Mouse (Mus musculus) induced T-regulatory cell, adult 2 months (primary cell): ENCODE measurements around the gene Cyb561d2.

Experiments
- DNase-seq: peaks from one replicate; pipeline ENCODE4 v3.0.0-alpha.2; 2012; ENCODE audit warnings: low read depth

The Cyb561d2 gene

GRCm38 (mm10) chr9:107550491-107551116 is 8.6 kb upstream of the Cyb561d2 start:
- DNase-seq: no peak

DNA sequence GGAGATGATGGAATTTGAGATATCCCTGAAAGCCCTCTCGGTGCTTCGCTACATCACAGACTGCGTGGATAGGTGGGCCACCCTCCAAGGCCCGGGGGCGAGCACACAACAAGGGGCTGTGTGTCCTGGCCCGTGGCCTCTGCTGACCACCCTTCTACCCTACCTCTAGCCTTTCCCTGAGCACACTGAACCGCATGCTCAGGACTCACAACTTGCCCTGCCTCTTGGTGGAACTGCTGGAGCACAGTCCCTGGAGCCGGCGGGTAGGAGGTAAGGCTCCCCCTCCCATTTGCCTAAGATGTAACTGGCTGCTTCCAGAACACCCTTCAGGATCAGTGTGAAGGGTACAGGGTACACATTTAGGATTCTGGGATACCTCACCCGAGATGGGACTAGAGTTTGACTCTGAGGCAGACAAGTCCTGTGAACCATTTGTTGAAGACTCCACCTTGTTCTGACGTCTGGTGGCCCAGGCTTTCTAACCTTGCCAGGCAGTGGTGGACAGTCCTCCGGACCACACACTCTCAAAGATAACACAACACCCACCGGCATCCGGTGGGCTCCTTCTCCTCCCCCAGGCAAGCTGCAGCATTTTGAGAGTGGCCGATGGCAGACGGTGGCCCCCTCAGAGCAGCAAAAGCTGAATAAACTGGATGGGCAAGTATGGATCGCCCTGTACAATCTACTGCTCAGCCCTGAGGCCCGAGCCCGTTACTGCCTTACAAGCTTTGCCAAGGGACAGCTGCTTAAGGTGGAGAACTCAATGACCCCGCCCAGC is 7.5 kb upstream of the Cyb561d2 start:
- no peak for DNase-seq

- no peak for DNase-seq
Observed at GRCm38 (mm10) chr9:107548820-107549219, 6.8 kb upstream of the Cyb561d2 start.

DNA sequence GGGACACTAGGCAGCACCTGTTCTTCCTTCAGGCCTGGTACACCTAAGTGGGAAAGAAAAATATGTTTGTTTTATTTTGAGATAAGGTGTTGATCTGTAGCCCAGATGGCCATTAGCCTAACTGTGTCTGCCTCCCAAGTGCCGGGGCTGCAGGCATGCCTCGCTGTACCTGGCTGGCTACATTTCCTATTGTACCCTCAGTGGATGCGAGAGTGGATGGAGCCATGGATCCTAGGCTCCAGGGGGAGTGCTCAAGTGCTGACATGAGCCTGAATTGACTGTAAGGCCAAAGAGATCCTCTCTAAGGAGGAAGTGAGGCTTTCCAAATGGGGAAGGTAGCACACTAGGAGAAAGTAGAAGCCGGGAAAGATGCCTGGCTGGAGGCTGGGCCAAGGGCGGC is 6.0 kb upstream of the Cyb561d2 start:
- no peak for DNase-seq

GRCm38 (mm10) chr9:107547026-107547425 is 5.0 kb upstream of the Cyb561d2 start, which contains the start of gene Zmynd10:
Gene Zmynd10 (plus strand): TSS chr9:107547298.
- peak; percentile 94 for DNase-seq

DNA sequence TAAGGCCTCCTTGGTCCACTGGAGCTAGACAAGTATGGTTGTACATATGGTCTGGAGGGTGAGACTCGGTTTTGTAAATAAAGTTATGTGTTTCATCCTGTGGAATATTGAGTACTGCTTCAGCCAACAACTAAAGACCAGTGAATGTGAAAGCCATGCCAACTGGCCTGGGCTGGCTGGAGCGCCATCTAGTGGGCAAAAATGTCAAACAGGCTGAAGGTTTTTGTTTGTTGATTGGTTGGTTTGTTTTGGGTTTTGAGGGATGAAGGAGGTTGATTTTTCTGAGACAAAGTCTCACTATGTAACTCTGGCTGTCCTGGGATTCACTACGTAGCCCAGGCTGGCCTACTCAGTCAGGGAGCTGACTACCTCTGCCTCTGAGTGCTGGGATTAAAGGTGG is 3.6 kb upstream of the Cyb561d2 start:
- DNase-seq: peak; percentile 91

- no peak for DNase-seq
Observed at GRCm38 (mm10) chr9:107545199-107545598, 3.2 kb upstream of the Cyb561d2 start.

DNA sequence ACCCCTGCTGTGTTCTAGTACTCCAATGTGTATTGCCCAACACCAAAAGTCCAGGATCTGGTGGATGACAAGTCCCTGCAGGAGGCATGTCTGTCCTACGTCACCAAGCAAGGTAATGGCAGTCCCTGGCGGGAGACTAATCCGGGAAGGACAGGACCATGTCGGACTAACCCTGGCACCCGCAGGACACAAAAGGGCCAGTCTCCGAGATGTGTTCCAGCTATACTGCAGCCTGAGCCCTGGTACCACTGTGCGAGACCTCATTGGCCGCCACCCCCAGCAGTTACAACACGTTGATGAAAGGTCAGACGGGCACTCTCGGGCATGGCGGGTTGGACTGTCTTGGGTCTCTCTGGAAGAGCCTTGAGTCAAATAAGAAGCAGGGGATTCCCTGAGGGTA is 2.7 kb upstream of the Cyb561d2 start:
- DNase-seq: no peak

DNA sequence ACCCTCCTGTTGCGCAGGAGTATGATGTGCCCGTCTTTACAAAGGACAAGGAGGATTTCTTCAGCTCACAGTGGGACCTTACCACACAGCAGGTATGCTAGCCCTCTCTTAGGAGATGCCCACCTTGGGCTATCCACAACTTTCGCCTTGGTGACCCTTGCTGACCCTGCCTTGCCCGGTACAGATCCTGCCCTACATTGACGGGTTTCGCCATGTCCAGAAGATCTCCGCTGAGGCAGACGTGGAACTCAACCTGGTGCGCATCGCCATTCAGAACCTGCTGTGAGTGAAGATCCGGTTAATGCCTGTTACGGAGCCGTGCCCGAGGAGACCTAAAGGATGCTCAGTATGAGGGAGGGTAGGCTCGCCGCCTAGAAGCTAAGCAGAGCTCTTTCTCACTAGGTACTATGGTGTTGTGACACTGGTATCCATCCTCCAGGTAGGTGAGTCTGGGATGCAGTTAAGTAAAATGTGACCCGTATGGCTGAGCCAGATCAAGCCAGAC is 2.3 kb upstream of the Cyb561d2 start:
- no peak for DNase-seq

DNA sequence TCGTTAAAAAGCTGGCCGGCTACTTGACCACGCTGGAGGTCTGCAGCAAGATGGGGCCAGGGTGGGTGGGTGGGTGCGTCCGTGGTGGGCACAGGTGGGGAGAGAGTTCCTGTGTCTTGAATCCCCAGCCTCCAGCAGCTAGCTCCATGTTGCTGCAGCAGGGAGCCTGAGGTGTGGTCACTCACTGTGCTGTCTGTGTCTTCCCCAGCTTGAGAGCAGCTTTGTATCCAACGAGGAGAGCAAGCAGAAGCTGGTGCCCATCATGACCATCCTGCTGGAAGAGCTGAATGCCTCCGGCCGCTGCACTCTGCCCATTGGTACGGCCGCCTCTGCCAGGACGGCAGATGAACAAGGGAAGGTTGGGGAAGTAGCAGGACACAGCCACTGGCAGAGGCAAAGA is 1.3 kb upstream of the Cyb561d2 start:
- no peak for DNase-seq

- peak; percentile 16 for DNase-seq
Observed at GRCm38 (mm10) chr9:107542721-107543120, 728 bp upstream of the Cyb561d2 start.

DNA sequence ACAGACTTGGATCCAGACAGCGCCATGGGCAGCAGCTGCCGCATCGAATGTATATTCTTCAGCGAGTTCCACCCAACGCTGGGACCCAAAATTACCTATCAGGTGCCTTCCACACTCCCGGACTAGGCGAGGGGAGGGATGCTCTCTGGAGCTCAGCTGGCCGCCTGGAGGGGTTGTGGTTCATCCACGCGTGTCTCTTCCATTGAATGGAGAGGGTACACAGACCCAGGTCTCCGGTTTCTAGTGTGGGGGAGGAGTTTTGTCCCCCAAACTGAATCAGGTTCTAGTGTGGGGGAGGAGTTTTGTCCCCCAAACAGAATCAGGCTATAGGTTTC is 326 bp upstream of the Cyb561d2 start:
- no peak for DNase-seq

DNA sequence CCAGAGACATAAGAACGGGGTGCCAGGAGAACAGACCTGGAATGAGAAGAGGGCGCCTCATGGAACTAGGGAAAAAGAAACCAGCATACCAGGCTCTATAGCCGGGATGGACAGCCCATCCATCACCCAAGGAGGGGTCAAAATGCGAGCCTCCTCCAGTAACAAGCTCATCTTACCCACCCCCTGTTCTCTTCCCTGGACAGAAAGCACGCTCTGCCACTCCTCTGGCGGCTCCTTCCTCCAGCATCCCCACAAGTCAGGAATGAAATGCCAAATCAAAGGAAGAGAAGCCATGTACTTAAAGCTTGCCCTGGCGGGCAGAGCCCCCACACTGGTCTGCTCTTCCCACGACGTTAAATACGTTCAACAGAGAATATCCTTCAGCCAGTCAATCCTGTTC is 988 bp downstream of the Cyb561d2 start:
- no peak for DNase-seq

DNA sequence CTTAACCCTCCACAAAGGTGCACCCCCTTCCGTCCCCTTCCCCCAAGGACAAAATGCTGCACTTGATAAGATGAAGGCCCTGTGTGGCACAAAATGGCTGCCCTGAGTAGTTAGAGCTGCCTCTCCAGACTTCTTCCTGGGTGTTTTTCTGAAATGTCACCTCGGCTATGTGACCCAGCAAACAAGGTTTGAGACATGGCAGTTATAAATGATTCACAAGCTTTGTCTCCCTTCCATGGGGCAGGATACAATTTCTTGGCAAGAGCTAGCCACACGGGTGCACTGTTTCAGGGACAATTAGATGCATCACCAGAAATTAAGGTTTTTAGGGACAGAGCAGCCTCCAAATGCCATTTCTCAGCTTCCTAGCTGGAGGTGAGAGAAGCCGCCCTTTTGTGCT is 1.6 kb downstream of the Cyb561d2 start:
- no peak for DNase-seq

GRCm38 (mm10) chr9:107539940-107540339 is 2.1 kb downstream of the Cyb561d2 start:
- DNase-seq: no peak

- no peak for DNase-seq
Observed at GRCm38 (mm10) chr9:107538711-107539110, 3.3 kb downstream of the Cyb561d2 start.

DNA sequence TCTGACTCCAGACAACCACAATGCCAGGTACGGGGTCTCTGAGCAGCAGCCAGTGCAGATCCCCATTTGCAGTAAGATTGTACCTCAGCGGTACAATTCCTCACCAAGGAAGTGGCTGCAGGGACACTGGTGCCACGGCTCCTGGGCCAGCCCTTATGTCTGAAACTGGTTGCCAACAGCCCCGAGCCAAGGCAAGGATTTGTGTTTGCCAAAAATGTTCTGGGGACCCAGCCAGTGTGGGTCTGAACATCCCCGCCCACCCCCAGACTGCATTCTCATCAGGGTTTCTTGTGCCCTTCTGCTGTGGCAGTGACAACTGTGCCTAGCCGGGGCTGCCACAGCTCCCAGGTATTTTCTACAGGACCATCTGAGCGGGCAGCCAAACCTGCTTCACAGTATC is 3.8 kb downstream of the Cyb561d2 start:
- no peak for DNase-seq

- DNase-seq: peak; percentile 51
Observed at GRCm38 (mm10) chr9:107534408-107535202, 7.4 kb downstream of the Cyb561d2 start.

GRCm38 (mm10) chr9:107533791-107534407 is 8.1 kb downstream of the Cyb561d2 start, which contains the start of gene Tmem115:
Gene Tmem115 (plus strand): TSS chr9:107533945.
- DNase-seq: peak; percentile 94

DNA sequence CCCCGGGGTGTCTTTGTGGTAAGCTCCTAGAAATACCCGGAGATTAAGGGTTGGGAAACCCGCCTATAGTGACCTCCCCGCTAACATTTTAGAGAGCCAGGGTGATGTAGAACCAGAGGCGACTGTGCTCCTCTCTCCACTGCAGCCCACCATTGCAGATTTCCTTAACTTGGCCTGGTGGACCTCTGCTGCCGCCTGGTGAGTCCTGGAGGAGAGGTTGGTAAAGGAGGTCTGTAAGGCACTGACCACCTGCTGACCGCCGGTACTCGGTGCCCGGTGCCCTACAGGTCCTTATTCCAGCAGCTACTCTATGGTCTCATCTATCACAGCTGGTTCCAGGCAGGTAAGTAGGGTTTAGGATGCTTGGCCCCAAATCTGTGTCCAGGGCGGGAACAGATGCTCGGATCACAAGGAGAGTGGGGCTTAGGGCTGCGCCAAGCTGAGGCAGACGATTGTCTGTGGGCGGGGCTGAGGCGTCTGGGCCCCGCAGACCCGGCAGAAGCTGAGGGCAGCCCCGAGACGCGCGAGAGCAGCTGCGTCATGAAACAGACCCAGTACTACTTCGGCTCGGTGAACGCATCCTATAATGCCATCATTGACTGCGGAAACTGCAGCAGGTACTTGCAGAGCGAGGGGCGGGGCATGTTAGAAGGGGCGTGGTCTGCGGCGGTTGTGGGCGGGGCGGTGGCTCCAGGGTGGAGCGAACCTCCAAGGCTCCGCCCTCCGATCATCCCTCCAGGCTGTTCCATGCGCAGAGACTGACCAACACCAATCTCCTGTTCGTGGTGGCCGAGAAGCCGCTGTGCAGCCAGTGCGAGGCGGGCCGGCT is 15.6 kb downstream of the Cyb561d2 start:
- DNase-seq: peak; percentile 86

GRCm38 (mm10) chr9:107522400-107522711 is 19.6 kb downstream of the Cyb561d2 start:
- DNase-seq: no peak
